Mouse (Mus musculus) left cerebral cortex, postnatal 36 days (tissue): ENCODE measurements around the gene Vmn2r58. TPM values are rescaled to one million over a fixed set of nuclear protein-coding genes. Genes with fewer than 3 reads are reported as not detected.
"Not testable (repeated sequence)": the region's sequence is repeated elsewhere in the genome, so short reads cannot be mapped to it uniquely, and the experiment has no call there.

Experiments
- DNase-seq, 2 experiments: peaks; one replicate each; pipeline ENCODE4 v3.0.0; 2021 to 2022; ENCODE audit warnings: low spot score in 2 of 2, mixed read lengths in 1 of 2
- intact Hi-C: fragments of 180-260 bp; cut with DNase I; formaldehyde crosslinking; loops from one replicate; pipeline ENCODE4 v1.15.1; 2025
- total RNA-seq, 2 experiments: library from RNA; stranded (reverse); gene quantifications; 2 replicates each; pipeline ENCODE4 v1.2.3; 2021

Gene Vmn2r58
- not detected for total RNA-seq

- DNase-seq, intact Hi-C loops: not testable (repeated sequence)
Measured at GRCm38 (mm10) chr7:41872612-41873011, at the start of gene Vmn2r58. Vmn2r58 (minus strand) TSS chr7:41872712.

Other genes starting within 250 kb of the Vmn2r58 start
- gene Zfp788, start 239.5 kb downstream of the Vmn2r58 start, total RNA-seq: 10 to 100 TPM; 34.1 to 38.8 TPM
- gene Vmn2r59, start 186.3 kb upstream of the Vmn2r58 start, total RNA-seq: not detected
- gene Vmn2r60, start 235.1 kb upstream of the Vmn2r58 start, total RNA-seq: under 1 TPM; 0.05 to 0.07 TPM